12 mouse cellular contexts compared by ENCODE assay signal in genomic region chr8:120979210-120979609, GRCm38 (mm10).
"Had no signal": no experiment of that assay in that cellular context is flagged by ENCODE, and none has a peak within 500 bp of the region (broad histone marks: within the 10 kb centered on the region; RNA-seq: fewer than 3 reads in every experiment).

No protein-coding gene starts in this region.

- H3K4me2 ChIP-seq: hindbrain, embryonic 15.5 days; kidney, embryonic 15.5 days; limb, embryonic 13.5 days; neural tube, embryonic 12.5 days had no signal

- H3K27ac ChIP-seq: hindbrain, embryonic 15.5 days; kidney, embryonic 15.5 days; limb, embryonic 13.5 days; liver, embryonic 14.5 days; neural tube, embryonic 12.5 days had no signal

- H3K9me3 ChIP-seq: hindbrain, embryonic 15.5 days; kidney, embryonic 15.5 days; limb, embryonic 13.5 days; neural tube, embryonic 12.5 days had no signal

- H3K36me3 ChIP-seq: hindbrain, embryonic 15.5 days; kidney, embryonic 15.5 days; limb, embryonic 13.5 days; neural tube, embryonic 12.5 days had no signal

- H3K9ac ChIP-seq: hindbrain, embryonic 15.5 days; kidney, embryonic 15.5 days; limb, embryonic 13.5 days; liver, embryonic 14.5 days; neural tube, embryonic 12.5 days had no signal

- DNase-seq: kidney, adult 2 months; kidney, postnatal 14 days; left cerebral cortex, postnatal 4 days; lung, adult 18-20 months; midbrain, embryonic 14.5 days; thymus, adult 18-20 months; thymus, postnatal 14 days had no signal

- H3K4me1 ChIP-seq: hindbrain, embryonic 15.5 days; neural tube, embryonic 12.5 days had no signal

- H3K4me3 ChIP-seq: hindbrain, embryonic 15.5 days; kidney, embryonic 15.5 days; limb, embryonic 13.5 days; neural tube, embryonic 12.5 days had no signal
